Mouse (Mus musculus) c-Kit-positive CD71-positive TER-119-positive erythroid progenitor cells, embryonic 14.5 days (primary cell): ENCODE measurements around the gene Gpr156.

ENCODE experiments used
- DNase-seq: peaks from one replicate; pipeline ENCODE4 v3.0.0-alpha.2; 2013; ENCODE audit warnings: low spot score

The Gpr156 gene

GRCm38 (mm10) chr16:37919000-37919399 lies 2.7 kb downstream of the Gpr156 start:
- DNase-seq = no peak

- no peak for DNase-seq
These were observed 4.6 kb downstream of the Gpr156 start for GRCm38 (mm10) chr16:37920842-37921409.

- no peak for DNase-seq
These were observed 9.8 kb downstream of the Gpr156 start for GRCm38 (mm10) chr16:37926087-37926486.

GRCm38 (mm10) chr16:37927117-37927516 lies 10.8 kb downstream of the Gpr156 start:
- no peak for DNase-seq

GRCm38 (mm10) chr16:37929006-37929405 lies 12.7 kb downstream of the Gpr156 start:
- DNase-seq = no peak

- no peak for DNase-seq
These were observed 13.3 kb downstream of the Gpr156 start for GRCm38 (mm10) chr16:37929626-37930025.

GRCm38 (mm10) chr16:37934932-37935331 lies 18.6 kb downstream of the Gpr156 start:
- DNase-seq = no peak

- no peak for DNase-seq
These were observed 21.0 kb downstream of the Gpr156 start for GRCm38 (mm10) chr16:37937276-37937675.

- DNase-seq = no peak
These were observed 22.1 kb downstream of the Gpr156 start for GRCm38 (mm10) chr16:37938125-37939081.

GRCm38 (mm10) chr16:37939082-37939863 lies 23.0 kb downstream of the Gpr156 start:
- DNase-seq = no peak

- no peak for DNase-seq
These were observed 24.0 kb downstream of the Gpr156 start for GRCm38 (mm10) chr16:37940291-37940690.

- DNase-seq = no peak
These were observed 27.4 kb downstream of the Gpr156 start for GRCm38 (mm10) chr16:37943701-37944100.

GRCm38 (mm10) chr16:37945031-37945796 lies 28.9 kb downstream of the Gpr156 start:
- no peak for DNase-seq

- DNase-seq = peak; percentile 2
These were observed 30.9 kb downstream of the Gpr156 start for GRCm38 (mm10) chr16:37947160-37947559.

- DNase-seq = no peak
These were observed 32.1 kb downstream of the Gpr156 start for GRCm38 (mm10) chr16:37948365-37948764.

GRCm38 (mm10) chr16:37951171-37951570 lies 34.9 kb downstream of the Gpr156 start:
- no peak for DNase-seq

GRCm38 (mm10) chr16:37953186-37953585 lies 36.9 kb downstream of the Gpr156 start:
- no peak for DNase-seq

GRCm38 (mm10) chr16:37953991-37954942 lies 38.0 kb downstream of the Gpr156 start:
- DNase-seq = no peak

GRCm38 (mm10) chr16:37955336-37955917 lies 39.1 kb downstream of the Gpr156 start:
- no peak for DNase-seq

GRCm38 (mm10) chr16:37956076-37956676 lies 39.9 kb downstream of the Gpr156 start:
- DNase-seq = no peak
